Mouse (Mus musculus): ENCODE results near the gene Trmt1. TPM values are rescaled to one million over a fixed set of nuclear protein-coding genes. Genes with fewer than 3 reads are reported as not detected.
A peak's percentile ranks its signal among the peaks of the same experiment; 100 is the strongest.

Gene Trmt1
- polyA plus RNA-seq, 1 experiment from 2014 or later: 27.7 TPM

GRCm38 (mm10) chr8:84698288-84698687 lies 12.2 kb downstream of the Trmt1 start:
- no peak for ATAC-seq (ENCODE audit: low read depth)
- Histone ChIP-seq H3K27ac (ENCODE audit: low read length) (no peak overlapping the region), H3K4me1 (ENCODE audit: control insufficient read depth, low read depth, low read length) (peaks cover 32% of the 10 kb centered on the region), H3K9ac (ENCODE audit: low read depth, low read length) (no peak overlapping the region), H3K27me3 (ENCODE audit: control insufficient read depth, insufficient read depth, low read depth, low read length) (no peaks in the 10 kb centered on the region), H3K36me3 (ENCODE audit: control insufficient read depth, insufficient read depth) (peaks cover 26% of the 10 kb centered on the region), H3K4me3 (ENCODE audit: low read depth, low read length) (no peak overlapping the region), H3K4me2 (ENCODE audit: low read depth, low read length) (no peak overlapping the region), H3K9me3 (replicated peaks; ENCODE audit: control insufficient read depth, low read length) (no peaks in the 10 kb centered on the region)
- 74% methylated on average over 5 of the region's 5 CpGs for WGBS (ENCODE audit: insufficient replicate concordance)

- peak overlapping the region; percentile 14; the same call in 1 of the 2 replicates for H3K4me2 ChIP-seq (ENCODE audit: low read depth, low read length)
- peaks cover 32% of the 10 kb centered on the region for H3K36me3 ChIP-seq (ENCODE audit: control insufficient read depth, insufficient read depth)
- no peak overlapping the region for H3K9ac ChIP-seq (ENCODE audit: low read depth, low read length)
Measured at GRCm38 (mm10) chr8:84698929-84699401, 12.9 kb downstream of the Trmt1 start.

GRCm38 (mm10) chr8:84699861-84700322 lies 13.8 kb downstream of the Trmt1 start:
- H3K9me3 ChIP-seq (replicated peaks; ENCODE audit: control insufficient read depth, low read length): no peaks in the 10 kb centered on the region
- H3K36me3 ChIP-seq (ENCODE audit: control insufficient read depth, insufficient read depth): peaks cover 36% of the 10 kb centered on the region
- ATAC-seq (ENCODE audit: low read depth): no peak
- no peak overlapping the region for H3K4me3 ChIP-seq (ENCODE audit: low read depth, low read length)
- peak overlapping the region; percentile 32 for H3K9ac ChIP-seq (ENCODE audit: low read depth, low read length)
- peaks cover 45% of the 10 kb centered on the region for H3K4me1 ChIP-seq (ENCODE audit: control insufficient read depth, low read depth, low read length)
- no peaks in the 10 kb centered on the region for H3K27me3 ChIP-seq (ENCODE audit: control insufficient read depth, insufficient read depth, low read depth, low read length)
- 18% methylated on average over 7 of the region's 7 CpGs for WGBS (ENCODE audit: insufficient replicate concordance)
- peak overlapping the region; percentile 98 for H3K27ac ChIP-seq (ENCODE audit: low read length)
- H3K4me2 ChIP-seq (ENCODE audit: low read depth, low read length): peak overlapping the region; percentile 14

More at GRCm38 (mm10) chr8:84698929-84699401, 12.9 kb downstream of the Trmt1 start:
- Histone ChIP-seq H3K27me3 (ENCODE audit: control insufficient read depth, insufficient read depth, low read depth, low read length) (no peaks in the 10 kb centered on the region), H3K4me1 (ENCODE audit: control insufficient read depth, low read depth, low read length) (peaks cover 35% of the 10 kb centered on the region), H3K9me3 (replicated peaks; ENCODE audit: control insufficient read depth, low read length) (no peaks in the 10 kb centered on the region), H3K4me3 (ENCODE audit: low read depth, low read length) (no peak overlapping the region), H3K27ac (ENCODE audit: low read length) (peak overlapping the region; percentile 98)
- 80% methylated on average over 9 of the region's 9 CpGs for WGBS (ENCODE audit: insufficient replicate concordance)
- no peak for ATAC-seq (ENCODE audit: low read depth)

GRCm38 (mm10) chr8:84700526-84700925 lies 14.4 kb downstream of the Trmt1 start:
- Histone ChIP-seq H3K9me3 (replicated peaks; ENCODE audit: control insufficient read depth, low read length) (no peaks in the 10 kb centered on the region), H3K4me1 (ENCODE audit: control insufficient read depth, low read depth, low read length) (peaks cover 51% of the 10 kb centered on the region), H3K9ac (ENCODE audit: low read depth, low read length) (peak overlapping the region; percentile 32; the same call in 1 of the 2 replicates), H3K36me3 (ENCODE audit: control insufficient read depth, insufficient read depth) (peaks cover 36% of the 10 kb centered on the region), H3K4me3 (ENCODE audit: low read depth, low read length) (no peak overlapping the region), H3K4me2 (ENCODE audit: low read depth, low read length) (peak overlapping the region; percentile 82; the same call in 1 of the 2 replicates), H3K27ac (ENCODE audit: low read length) (peak overlapping the region; percentile 98), H3K27me3 (ENCODE audit: control insufficient read depth, insufficient read depth, low read depth, low read length) (peaks cover 2% of the 10 kb centered on the region; the same call in 1 of the 2 replicates)
- ATAC-seq (ENCODE audit: low read depth): no peak
- WGBS (ENCODE audit: insufficient replicate concordance): 29% methylated on average over 5 of the region's 5 CpGs

GRCm38 (mm10) chr8:84700941-84701911 lies 15.1 kb downstream of the Trmt1 start, which contains the start of gene Lyl1:
TSS of gene Lyl1 (plus strand) at chr8:84701457.
- peaks cover 36% of the 10 kb centered on the region for H3K36me3 ChIP-seq (ENCODE audit: control insufficient read depth, insufficient read depth)
- H3K27ac ChIP-seq (ENCODE audit: low read length): peak within 1 kb of the TSS; percentile 98
- peaks cover 4% of the 10 kb centered on the region; the same call in 1 of the 2 replicates for H3K27me3 ChIP-seq (ENCODE audit: control insufficient read depth, insufficient read depth, low read depth, low read length)
- no peaks in the 10 kb centered on the region for H3K9me3 ChIP-seq (replicated peaks; ENCODE audit: control insufficient read depth, low read length)
- H3K9ac ChIP-seq (ENCODE audit: low read depth, low read length): peak within 1 kb of the TSS; percentile 83
- H3K4me3 ChIP-seq (ENCODE audit: low read depth, low read length): peak within 1 kb of the TSS; percentile 71
- H3K4me1 ChIP-seq (ENCODE audit: control insufficient read depth, low read depth, low read length): peaks cover 56% of the 10 kb centered on the region
- H3K4me2 ChIP-seq (ENCODE audit: low read depth, low read length): peak within 1 kb of the TSS; percentile 93
- ATAC-seq (ENCODE audit: low read depth): peak; percentile 90
- WGBS (ENCODE audit: insufficient replicate concordance): 2% methylated on average over 34 of the region's 34 CpGs

GRCm38 (mm10) chr8:84702561-84702960 lies 16.5 kb downstream of the Trmt1 start:
- H3K27ac ChIP-seq (ENCODE audit: low read length): peak overlapping the region; percentile 98
- peaks cover 17% of the 10 kb centered on the region for H3K27me3 ChIP-seq (ENCODE audit: control insufficient read depth, insufficient read depth, low read depth, low read length)
- H3K9me3 ChIP-seq (replicated peaks; ENCODE audit: control insufficient read depth, low read length): no peaks in the 10 kb centered on the region
- peaks cover 28% of the 10 kb centered on the region for H3K36me3 ChIP-seq (ENCODE audit: control insufficient read depth, insufficient read depth)
- H3K9ac ChIP-seq (ENCODE audit: low read depth, low read length): peak overlapping the region; percentile 83
- H3K4me1 ChIP-seq (ENCODE audit: control insufficient read depth, low read depth, low read length): peaks cover 70% of the 10 kb centered on the region
- peak overlapping the region; percentile 71 for H3K4me3 ChIP-seq (ENCODE audit: low read depth, low read length)
- WGBS (ENCODE audit: insufficient replicate concordance): 16% methylated on average over 9 of the region's 9 CpGs
- no peak for ATAC-seq (ENCODE audit: low read depth)
- H3K4me2 ChIP-seq (ENCODE audit: low read depth, low read length): peak overlapping the region; percentile 93

- ATAC-seq (ENCODE audit: low read depth): no peak
- H3K4me3 ChIP-seq (ENCODE audit: low read depth, low read length): peak overlapping the region; percentile 71
- H3K36me3 ChIP-seq (ENCODE audit: control insufficient read depth, insufficient read depth): peaks cover 24% of the 10 kb centered on the region
- H3K27me3 ChIP-seq (ENCODE audit: control insufficient read depth, insufficient read depth, low read depth, low read length): peaks cover 22% of the 10 kb centered on the region
- no peaks in the 10 kb centered on the region for H3K9me3 ChIP-seq (replicated peaks; ENCODE audit: control insufficient read depth, low read length)
- H3K4me1 ChIP-seq (ENCODE audit: control insufficient read depth, low read depth, low read length): peaks cover 72% of the 10 kb centered on the region
- H3K9ac ChIP-seq (ENCODE audit: low read depth, low read length): peak overlapping the region; percentile 83
- H3K27ac ChIP-seq (ENCODE audit: low read length): peak overlapping the region; percentile 98
- peak overlapping the region; percentile 93 for H3K4me2 ChIP-seq (ENCODE audit: low read depth, low read length)
- 17% methylated on average over 6 of the region's 6 CpGs for WGBS (ENCODE audit: insufficient replicate concordance)
Measured at GRCm38 (mm10) chr8:84702963-84703465, 16.9 kb downstream of the Trmt1 start.

- no peak for ATAC-seq (ENCODE audit: low read depth)
- H3K36me3 ChIP-seq (ENCODE audit: control insufficient read depth, insufficient read depth): peaks cover 20% of the 10 kb centered on the region
- H3K27me3 ChIP-seq (ENCODE audit: control insufficient read depth, insufficient read depth, low read depth, low read length): peaks cover 26% of the 10 kb centered on the region
- WGBS (ENCODE audit: insufficient replicate concordance): 3% methylated on average over 38 of the region's 38 CpGs
- H3K4me1 ChIP-seq (ENCODE audit: control insufficient read depth, low read depth, low read length): peaks cover 75% of the 10 kb centered on the region
- H3K9ac ChIP-seq (ENCODE audit: low read depth, low read length): peak overlapping the region; percentile 83
- peak overlapping the region; percentile 93 for H3K4me2 ChIP-seq (ENCODE audit: low read depth, low read length)
- H3K4me3 ChIP-seq (ENCODE audit: low read depth, low read length): peak overlapping the region; percentile 71
- H3K9me3 ChIP-seq (replicated peaks; ENCODE audit: control insufficient read depth, low read length): no peaks in the 10 kb centered on the region
- peak overlapping the region; percentile 98 for H3K27ac ChIP-seq (ENCODE audit: low read length)
Measured at GRCm38 (mm10) chr8:84703466-84704249, 17.6 kb downstream of the Trmt1 start.
